Mouse (Mus musculus): ENCODE data around the gene Sqstm1. TPM values are rescaled to one million over a fixed set of nuclear protein-coding genes. Genes with fewer than 3 reads are reported as not detected.
A peak's percentile ranks its signal among the peaks of the same experiment; 100 is the strongest.

Sqstm1 gene
- polyA plus RNA-seq (2015; fragmentation: Nextera tagmentation; extraction: Ambion mirVana): 261 and 264 TPM in 2 replicates

- H3K36me3 ChIP-seq (ENCODE audit: control insufficient read depth, insufficient read depth): peaks cover 22% of the 10 kb centered on the region
- peaks cover 37% of the 10 kb centered on the region for H3K4me1 ChIP-seq (ENCODE audit: control insufficient read depth, insufficient read depth, low read length)
- WGBS: under 1% methylated on average over 48 of the region's 48 CpGs
- peak within 1 kb of the TSS; percentile 98 for H3K27ac ChIP-seq (ENCODE audit: low read length)
- peak within 1 kb of the TSS; percentile 82 for H3K4me2 ChIP-seq (ENCODE audit: low read depth, low read length)
- H3K9me3 ChIP-seq (replicated peaks; ENCODE audit: control insufficient read depth, low read length): no peaks in the 10 kb centered on the region
- peak within 1 kb of the TSS; percentile 85 for H3K4me3 ChIP-seq (ENCODE audit: low read length)
- peak within 1 kb of the TSS; percentile 95 for H3K9ac ChIP-seq (ENCODE audit: low read length)
- peak; percentile 59 for ATAC-seq (replicated peaks; ENCODE audit: extremely low read depth, insufficient read depth, low FRiP score)
- no peaks in the 10 kb centered on the region for H3K27me3 ChIP-seq (ENCODE audit: control insufficient read depth, insufficient read depth, low read length)
These were observed at the start of gene Sqstm1, which contains the start of gene Mgat4b for GRCm38 (mm10) chr11:50210505-50211151. Sqstm1 (minus strand) TSS chr11:50210827. Mgat4b (plus strand) TSS chr11:50210890.

GRCm38 (mm10) chr11:50258310-50258709 is 47.7 kb upstream of the Sqstm1 start:
- H3K4me3 ChIP-seq (ENCODE audit: low read length): no peak overlapping the region
- H3K36me3 ChIP-seq (ENCODE audit: control insufficient read depth, insufficient read depth): peaks cover 51% of the 10 kb centered on the region
- ATAC-seq (replicated peaks; ENCODE audit: extremely low read depth, insufficient read depth, low FRiP score): no peak
- peaks cover 5% of the 10 kb centered on the region; the same call in 1 of the 2 replicates for H3K4me1 ChIP-seq (ENCODE audit: control insufficient read depth, insufficient read depth, low read length)
- H3K9ac ChIP-seq (ENCODE audit: low read length): no peak overlapping the region
- no peak overlapping the region for H3K27ac ChIP-seq (ENCODE audit: low read length)
- H3K27me3 ChIP-seq (ENCODE audit: control insufficient read depth, insufficient read depth, low read length): no peaks in the 10 kb centered on the region
- 82% methylated on average over 7 of the region's 7 CpGs for WGBS
- H3K4me2 ChIP-seq (ENCODE audit: low read depth, low read length): no peak overlapping the region
- H3K9me3 ChIP-seq (replicated peaks; ENCODE audit: control insufficient read depth, low read length): no peaks in the 10 kb centered on the region

GRCm38 (mm10) chr11:50256615-50257014 is 46.0 kb upstream of the Sqstm1 start:
- 78% methylated on average over 7 of the region's 7 CpGs for WGBS
- no peak overlapping the region for H3K4me3 ChIP-seq (ENCODE audit: low read length)

GRCm38 (mm10) chr11:50254010-50254580 is 43.5 kb upstream of the Sqstm1 start:
- H3K36me3 ChIP-seq (ENCODE audit: control insufficient read depth, insufficient read depth): peaks cover 20% of the 10 kb centered on the region
- ATAC-seq (replicated peaks; ENCODE audit: extremely low read depth, insufficient read depth, low FRiP score): no peak
- no peak overlapping the region for H3K27ac ChIP-seq (ENCODE audit: low read length)
- WGBS: 69% methylated on average over 12 of the region's 12 CpGs
- H3K4me1 ChIP-seq (ENCODE audit: control insufficient read depth, insufficient read depth, low read length): peaks cover 11% of the 10 kb centered on the region
- H3K4me3 ChIP-seq (ENCODE audit: low read length): no peak overlapping the region
- H3K9me3 ChIP-seq (replicated peaks; ENCODE audit: control insufficient read depth, low read length): no peaks in the 10 kb centered on the region
- H3K9ac ChIP-seq (ENCODE audit: low read length): no peak overlapping the region
- no peak overlapping the region for H3K4me2 ChIP-seq (ENCODE audit: low read depth, low read length)
- H3K27me3 ChIP-seq (ENCODE audit: control insufficient read depth, insufficient read depth, low read length): no peaks in the 10 kb centered on the region

More at GRCm38 (mm10) chr11:50256615-50257014, 46.0 kb upstream of the Sqstm1 start:
- Histone ChIP-seq H3K27ac (ENCODE audit: low read length) (no peak overlapping the region), H3K4me1 (ENCODE audit: control insufficient read depth, insufficient read depth, low read length) (peaks cover 16% of the 10 kb centered on the region), H3K27me3 (ENCODE audit: control insufficient read depth, insufficient read depth, low read length) (no peaks in the 10 kb centered on the region), H3K4me2 (ENCODE audit: low read depth, low read length) (no peak overlapping the region), H3K9me3 (replicated peaks; ENCODE audit: control insufficient read depth, low read length) (no peaks in the 10 kb centered on the region), H3K9ac (ENCODE audit: low read length) (no peak overlapping the region), H3K36me3 (ENCODE audit: control insufficient read depth, insufficient read depth) (peaks cover 38% of the 10 kb centered on the region)
- ATAC-seq (replicated peaks; ENCODE audit: extremely low read depth, insufficient read depth, low FRiP score): no peak

- WGBS: 75% methylated on average over 1 of the region's 1 CpGs
These were observed 42.8 kb upstream of the Sqstm1 start for GRCm38 (mm10) chr11:50253393-50253792.

GRCm38 (mm10) chr11:50252684-50253265 is 42.1 kb upstream of the Sqstm1 start:
- WGBS: 63% methylated on average over 11 of the region's 11 CpGs
- peak; percentile 10; the same call in 1 of the 2 replicates for ATAC-seq (replicated peaks; ENCODE audit: extremely low read depth, insufficient read depth, low FRiP score)
- Histone ChIP-seq H3K4me3 (ENCODE audit: low read length) (no peak overlapping the region), H3K9ac (ENCODE audit: low read length) (no peak overlapping the region), H3K27ac (ENCODE audit: low read length) (no peak overlapping the region), H3K9me3 (replicated peaks; ENCODE audit: control insufficient read depth, low read length) (no peaks in the 10 kb centered on the region), H3K27me3 (ENCODE audit: control insufficient read depth, insufficient read depth, low read length) (no peaks in the 10 kb centered on the region), H3K4me1 (ENCODE audit: control insufficient read depth, insufficient read depth, low read length) (peaks cover 11% of the 10 kb centered on the region), H3K36me3 (ENCODE audit: control insufficient read depth, insufficient read depth) (peaks cover 11% of the 10 kb centered on the region), H3K4me2 (ENCODE audit: low read depth, low read length) (no peak overlapping the region)

More at GRCm38 (mm10) chr11:50253393-50253792, 42.8 kb upstream of the Sqstm1 start:
- peaks cover 17% of the 10 kb centered on the region for H3K36me3 ChIP-seq (ENCODE audit: control insufficient read depth, insufficient read depth)
- no peak overlapping the region for H3K4me2 ChIP-seq (ENCODE audit: low read depth, low read length)
- H3K4me3 ChIP-seq (ENCODE audit: low read length): no peak overlapping the region
- H3K9ac ChIP-seq (ENCODE audit: low read length): no peak overlapping the region
- peaks cover 11% of the 10 kb centered on the region for H3K4me1 ChIP-seq (ENCODE audit: control insufficient read depth, insufficient read depth, low read length)
- no peak overlapping the region for H3K27ac ChIP-seq (ENCODE audit: low read length)
- no peak for ATAC-seq (replicated peaks; ENCODE audit: extremely low read depth, insufficient read depth, low FRiP score)
- H3K27me3 ChIP-seq (ENCODE audit: control insufficient read depth, insufficient read depth, low read length): no peaks in the 10 kb centered on the region
- H3K9me3 ChIP-seq (replicated peaks; ENCODE audit: control insufficient read depth, low read length): no peaks in the 10 kb centered on the region

- no peak for ATAC-seq (replicated peaks; ENCODE audit: extremely low read depth, insufficient read depth, low FRiP score)
- WGBS: 44% methylated on average over 3 of the region's 3 CpGs
- Histone ChIP-seq H3K4me3 (ENCODE audit: low read length) (no peak overlapping the region), H3K36me3 (ENCODE audit: control insufficient read depth, insufficient read depth) (peaks cover 8% of the 10 kb centered on the region), H3K9me3 (replicated peaks; ENCODE audit: control insufficient read depth, low read length) (no peaks in the 10 kb centered on the region), H3K9ac (ENCODE audit: low read length) (no peak overlapping the region), H3K27me3 (ENCODE audit: control insufficient read depth, insufficient read depth, low read length) (no peaks in the 10 kb centered on the region), H3K27ac (ENCODE audit: low read length) (no peak overlapping the region), H3K4me1 (ENCODE audit: control insufficient read depth, insufficient read depth, low read length) (peaks cover 11% of the 10 kb centered on the region), H3K4me2 (ENCODE audit: low read depth, low read length) (no peak overlapping the region)
These were observed 41.5 kb upstream of the Sqstm1 start for GRCm38 (mm10) chr11:50252166-50252565.

GRCm38 (mm10) chr11:50248473-50249171 is 38.0 kb upstream of the Sqstm1 start:
- Histone ChIP-seq H3K9ac (ENCODE audit: low read length) (no peak overlapping the region), H3K36me3 (ENCODE audit: control insufficient read depth, insufficient read depth) (no peaks in the 10 kb centered on the region), H3K4me3 (ENCODE audit: low read length) (no peak overlapping the region), H3K9me3 (replicated peaks; ENCODE audit: control insufficient read depth, low read length) (no peaks in the 10 kb centered on the region), H3K27me3 (ENCODE audit: control insufficient read depth, insufficient read depth, low read length) (no peaks in the 10 kb centered on the region), H3K4me2 (ENCODE audit: low read depth, low read length) (no peak overlapping the region), H3K27ac (ENCODE audit: low read length) (no peak overlapping the region), H3K4me1 (ENCODE audit: control insufficient read depth, insufficient read depth, low read length) (peaks cover 11% of the 10 kb centered on the region)
- 78% methylated on average over 7 of the region's 7 CpGs for WGBS
- no peak for ATAC-seq (replicated peaks; ENCODE audit: extremely low read depth, insufficient read depth, low FRiP score)

All from heart, embryonic 16.5 days (tissue).